Mouse (Mus musculus) hindbrain, embryonic 13.5 days (tissue): ENCODE measurements at regions not wholly inside any gene's neighbourhood (a gene's known extent, or its start where the extent isn't known, plus 50 kb on each side); places are given as distances from the start of the nearest gene placed in this dataset.

Source experiments
- ATAC-seq: fragments of 200-750 bp; cut with Nextera tagmentation; 2 replicates; pipeline ENCODE4 v1.8.0; 2017; ENCODE audit warnings: moderate TSS enrichment; ENCODE audit not compliant: low FRiP score
- H3K27ac ChIP-seq: fragments of 300-500 bp; sonication (generic); 2 replicates; pipeline ENCODE4 v1.5.1; 2015; ENCODE audit warnings: inconsistent platforms, mild to moderate bottlenecking, moderate library complexity
- H3K27me3 ChIP-seq: fragments of 300-500 bp; sonication (generic); 2 replicates; pipeline ENCODE4 v1.6.1; 2015; ENCODE audit warnings: mild to moderate bottlenecking, inconsistent platforms
- H3K36me3 ChIP-seq: fragments of 300-500 bp; sonication (generic); 2 replicates; pipeline ENCODE4 v1.6.1; 2015; ENCODE audit warnings: mild to moderate bottlenecking, inconsistent platforms
- H3K4me1 ChIP-seq: fragments of 300-500 bp; sonication (generic); replicated peaks from 2 replicates; pipeline ENCODE4 v1.6.1; 2015; ENCODE audit warnings: inconsistent platforms
- H3K4me2 ChIP-seq: fragments of 300-500 bp; sonication (generic); 2 replicates; pipeline ENCODE4 v1.6.1; 2015; ENCODE audit warnings: inconsistent platforms, mild to moderate bottlenecking, moderate library complexity
- H3K4me3 ChIP-seq: fragments of 300-500 bp; sonication (generic); 2 replicates; pipeline ENCODE4 v1.5.1; 2015; ENCODE audit warnings: mild to moderate bottlenecking, inconsistent platforms
- H3K9ac ChIP-seq: fragments of 300-500 bp; sonication (generic); 2 replicates; pipeline ENCODE4 v1.6.1; 2015; ENCODE audit warnings: mild to moderate bottlenecking, inconsistent platforms
- H3K9me3 ChIP-seq: fragments of 300-500 bp; sonication (generic); 2 replicates; pipeline ENCODE4 v1.6.1; 2016; ENCODE audit warnings: inconsistent platforms
- WGBS: fragments of 180-500 bp; shearing (Covaris S2); methylation state at CpG from one replicate; pipeline ENCODE4 v1.1.7; 2015; 5-methylcytosine and 5-hydroxymethylcytosine counted together

DNA sequence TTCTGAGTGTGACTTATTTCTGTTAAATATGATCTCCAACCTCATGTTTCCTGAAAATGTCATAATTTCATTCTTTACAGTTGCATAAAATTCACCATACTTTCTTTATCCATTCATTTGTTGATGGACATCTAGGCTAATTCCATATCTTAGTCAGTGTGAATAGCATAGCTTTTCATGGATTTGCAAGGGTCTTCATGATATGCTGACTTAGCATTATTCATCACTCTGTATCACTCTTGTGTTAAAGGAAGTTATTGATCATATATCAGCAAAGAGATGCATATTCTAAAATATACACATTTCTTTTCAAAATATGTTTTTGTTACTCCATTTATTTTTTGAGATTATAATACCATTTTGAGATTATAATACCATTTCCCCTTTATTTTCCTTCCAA, 107.4 kb downstream of the Ect2 start:
- Histone ChIP-seq H3K27me3 (no peaks in the 10 kb centered on the region), H3K4me3 (no peak overlapping the region), H3K9me3 (no peaks in the 10 kb centered on the region), H3K4me2 (no peak overlapping the region), H3K9ac (no peak overlapping the region), H3K36me3 (no peaks in the 10 kb centered on the region), H3K4me1 (no peaks in the 10 kb centered on the region), H3K27ac (no peak overlapping the region)
- no peak for ATAC-seq

DNA sequence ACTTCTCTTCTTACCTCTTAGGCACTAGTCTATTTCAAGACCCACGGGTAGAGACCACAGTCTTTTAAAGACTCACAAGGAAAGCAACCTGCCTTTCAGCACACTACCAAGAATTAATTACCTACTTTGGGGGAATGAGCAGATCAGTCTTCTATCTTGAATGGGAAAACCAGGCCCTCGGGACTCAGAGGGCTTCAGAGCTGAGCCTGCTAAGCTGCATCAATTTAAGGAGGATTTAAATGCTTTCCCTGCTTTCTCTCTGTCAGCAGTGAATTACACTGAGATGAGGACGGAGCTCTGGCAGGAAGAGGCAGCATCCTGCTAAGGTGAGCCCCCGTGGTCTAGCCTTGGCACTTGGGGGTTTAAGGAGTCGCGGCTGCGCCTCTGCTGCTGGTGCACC, 108.9 kb downstream of the Ect2 start:
- ATAC-seq = no peak
- Histone ChIP-seq H3K9me3 (no peaks in the 10 kb centered on the region), H3K27me3 (no peaks in the 10 kb centered on the region), H3K4me3 (no peak overlapping the region), H3K9ac (no peak overlapping the region), H3K4me1 (no peaks in the 10 kb centered on the region), H3K27ac (0 out of 2 replicates have a peak overlapping the region, but pooled peaks have one; percentile 23), H3K4me2 (no peak overlapping the region), H3K36me3 (no peaks in the 10 kb centered on the region)
- WGBS = 81% methylated on average over 7 of the region's 7 CpGs
